Mouse (Mus musculus): ENCODE results near the gene Asb1. TPM values are rescaled to one million over a fixed set of nuclear protein-coding genes. Genes with fewer than 3 reads are reported as not detected.

Gene Asb1
- 2.1 TPM for polyA plus RNA-seq (2015; fragmentation: Illumina TruSeq; extraction: RNeasy Lipid Tissue Mini Kit (QIAGEN cat#74804); ENCODE audit: insufficient read depth, low read depth, low replicate concordance)

GRCm38 (mm10) chr1:91540271-91540826, at the start of gene Asb1:
Asb1 (plus strand) TSS chr1:91540544.

GRCm38 (mm10) chr1:91494457-91495140, 45.7 kb upstream of the Asb1 start, which contains the start of gene Traf3ip1:
Traf3ip1 (plus strand) TSS chr1:91494647.

Other genes starting within 250 kb of the Asb1 start
- gene Scly, start 242.2 kb upstream of the Asb1 start, polyA plus RNA-seq (2015; fragmentation: Illumina TruSeq; extraction: RNeasy Lipid Tissue Mini Kit (QIAGEN cat#74804); ENCODE audit: insufficient read depth, low read depth, low replicate concordance) = 13.3 TPM
- 0.52 TPM for gene Espnl, start 218.5 kb upstream of the Asb1 start, polyA plus RNA-seq (2015; fragmentation: Illumina TruSeq; extraction: RNeasy Lipid Tissue Mini Kit (QIAGEN cat#74804); ENCODE audit: insufficient read depth, low read depth, low replicate concordance)
- gene Klhl30, start 189.5 kb upstream of the Asb1 start, polyA plus RNA-seq (2015; fragmentation: Illumina TruSeq; extraction: RNeasy Lipid Tissue Mini Kit (QIAGEN cat#74804); ENCODE audit: insufficient read depth, low read depth, low replicate concordance) = 0.78 TPM
- gene Erfe, start 174.1 kb upstream of the Asb1 start, polyA plus RNA-seq (2015; fragmentation: Illumina TruSeq; extraction: RNeasy Lipid Tissue Mini Kit (QIAGEN cat#74804); ENCODE audit: insufficient read depth, low read depth, low replicate concordance) = not detected
- 36.3 TPM for gene Ilkap, start 141.7 kb upstream of the Asb1 start, polyA plus RNA-seq (2015; fragmentation: Illumina TruSeq; extraction: RNeasy Lipid Tissue Mini Kit (QIAGEN cat#74804); ENCODE audit: insufficient read depth, low read depth, low replicate concordance)
- gene Hes6, start 126.5 kb upstream of the Asb1 start, polyA plus RNA-seq (2015; fragmentation: Illumina TruSeq; extraction: RNeasy Lipid Tissue Mini Kit (QIAGEN cat#74804); ENCODE audit: insufficient read depth, low read depth, low replicate concordance) = 8.0 TPM
- gene Per2, start 81.2 kb upstream of the Asb1 start, polyA plus RNA-seq (2015; fragmentation: Illumina TruSeq; extraction: RNeasy Lipid Tissue Mini Kit (QIAGEN cat#74804); ENCODE audit: insufficient read depth, low read depth, low replicate concordance) = 4.2 TPM
- gene Traf3ip1, start 45.9 kb upstream of the Asb1 start, polyA plus RNA-seq (2015; fragmentation: Illumina TruSeq; extraction: RNeasy Lipid Tissue Mini Kit (QIAGEN cat#74804); ENCODE audit: insufficient read depth, low read depth, low replicate concordance) = 1.8 TPM

Data from pancreas, adult 10 weeks (tissue).